Mouse (Mus musculus): ENCODE results near the gene Rbpms2. TPM values are rescaled to one million over a fixed set of nuclear protein-coding genes. Genes with fewer than 3 reads are reported as not detected.
"Not testable (repeated sequence)": the region's sequence is repeated elsewhere in the genome, so short reads cannot be mapped to it uniquely, and the experiment has no call there.

Gene Rbpms2
- polyA plus RNA-seq, 1 experiment, result 48.5 TPM

DNA sequence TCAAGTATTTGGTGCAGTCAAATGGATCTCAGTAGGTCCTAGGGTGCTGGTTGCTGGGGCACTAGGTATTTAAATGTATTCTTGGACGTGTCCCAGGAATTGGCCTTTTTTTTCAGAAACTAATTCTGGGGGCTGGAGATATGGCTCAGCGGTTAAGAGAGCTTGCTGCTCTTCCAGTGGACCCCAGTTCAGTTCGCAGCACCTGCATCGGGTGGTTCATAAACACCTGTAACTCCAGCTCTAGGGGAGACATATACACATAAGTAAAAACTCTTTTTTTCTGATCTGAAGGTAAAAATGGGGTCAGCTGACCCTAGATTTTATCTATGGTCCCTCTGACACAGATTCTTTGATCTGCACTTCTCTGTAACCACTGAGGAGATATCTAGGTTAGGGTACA, 8.3 kb upstream of the Rbpms2 start:
- DNase-seq (ENCODE audit: low read depth), result no peak

DNA sequence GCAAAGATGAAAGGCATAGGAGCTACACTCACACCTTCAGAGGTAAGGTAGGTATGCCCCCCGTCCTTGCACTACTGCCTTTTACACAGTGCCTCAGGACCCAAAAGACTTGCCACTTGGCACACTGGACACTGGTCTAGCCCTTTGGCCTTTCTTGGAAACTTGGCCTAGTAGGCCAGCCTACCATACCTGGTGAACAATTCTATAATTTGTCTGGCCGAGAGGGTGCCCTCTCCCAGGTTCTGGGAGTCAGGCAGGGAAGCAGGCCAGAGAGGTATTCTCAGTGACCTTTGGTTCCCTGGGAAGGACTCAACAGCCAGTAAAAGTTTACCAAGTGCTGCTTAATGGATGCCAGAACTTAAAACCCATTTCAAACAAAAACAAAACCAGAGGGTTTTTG, 7.8 kb upstream of the Rbpms2 start:
- no peak for DNase-seq (ENCODE audit: low read depth)

GRCm38 (mm10) chr9:65622826-65623225, 6.6 kb upstream of the Rbpms2 start:
- no peak for DNase-seq (ENCODE audit: low read depth)

GRCm38 (mm10) chr9:65624266-65624665, 5.2 kb upstream of the Rbpms2 start:
- DNase-seq (ENCODE audit: low read depth), result no peak

DNA sequence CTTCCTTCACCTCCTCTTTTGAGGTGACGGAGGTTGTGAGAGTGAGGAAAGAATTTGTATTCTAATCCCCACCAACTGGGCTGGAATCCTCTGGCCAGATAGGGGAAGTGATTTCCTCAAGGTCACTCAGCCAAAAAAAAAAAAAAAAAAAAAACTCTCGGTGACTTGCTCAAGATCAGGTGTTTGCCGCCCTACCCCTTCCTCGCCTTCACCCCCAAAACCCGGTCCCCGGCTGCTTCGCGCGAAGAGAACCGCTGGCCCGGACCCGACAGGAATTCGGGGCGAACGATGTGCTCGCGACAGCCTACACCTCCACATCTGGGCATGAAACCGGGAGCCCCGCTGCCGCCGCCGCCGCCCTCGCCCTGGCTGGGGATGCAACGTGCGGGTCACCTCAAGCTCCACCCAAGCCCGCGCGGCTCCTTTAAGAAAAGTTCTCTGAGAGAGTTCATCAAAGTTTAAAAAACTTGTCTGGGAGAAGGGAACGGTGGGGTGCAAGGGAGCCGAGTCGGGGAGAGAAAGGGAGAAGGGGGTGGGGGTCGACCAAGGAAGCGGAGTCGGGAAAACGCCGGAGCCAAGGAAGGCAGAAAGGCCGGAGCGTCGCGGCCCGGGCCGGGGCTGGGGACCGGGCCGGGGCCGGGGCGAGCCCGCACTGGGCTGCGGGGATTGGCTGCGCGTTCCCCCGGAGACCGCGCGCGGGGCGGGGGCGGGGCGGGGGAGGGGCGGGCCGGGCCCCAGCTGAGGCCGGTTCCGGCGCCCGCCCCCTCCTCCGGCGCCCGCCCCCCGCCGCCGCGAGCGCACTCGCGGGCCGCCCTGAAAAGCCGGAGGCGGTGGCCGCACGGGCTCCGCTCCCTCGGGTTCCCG, 551 bp downstream of the Rbpms2 start:
- DNase-seq (ENCODE audit: low read depth), result no peak

DNA sequence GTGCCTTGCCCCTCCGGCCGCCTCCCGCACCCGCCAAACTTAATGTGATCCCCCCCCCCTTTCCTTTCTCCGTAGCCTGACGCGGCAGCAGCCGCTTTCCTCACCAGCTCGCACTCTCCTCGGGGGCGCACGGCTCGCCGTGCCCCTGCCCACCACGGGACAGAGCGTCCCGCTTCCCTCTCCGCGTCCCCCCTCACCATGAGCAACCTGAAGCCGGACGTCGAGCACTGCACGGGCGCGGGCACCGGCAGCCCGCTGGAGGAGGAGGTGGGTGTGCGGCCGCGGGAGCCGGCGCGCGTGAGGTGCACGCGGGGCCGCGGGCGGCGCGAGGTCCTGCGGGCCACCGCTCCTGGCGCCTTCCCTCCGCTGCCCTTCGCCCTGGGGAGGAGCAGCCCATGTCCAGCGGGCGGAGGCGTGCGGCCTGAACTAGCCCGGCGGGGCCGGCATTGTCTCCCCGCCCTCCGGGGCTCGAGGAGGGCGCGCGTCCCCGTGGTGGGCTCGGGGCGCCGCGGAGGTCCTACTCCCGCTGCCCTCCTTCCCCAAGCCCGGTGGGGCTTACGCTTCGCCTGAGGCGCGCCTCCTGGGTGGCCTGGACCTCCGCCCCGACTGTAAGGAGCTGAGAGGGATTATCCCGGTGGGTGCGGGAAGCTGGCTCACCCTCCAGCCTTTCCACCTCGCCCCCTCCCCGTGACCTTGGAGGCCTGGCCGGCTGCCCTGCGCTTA, 1.3 kb downstream of the Rbpms2 start:
- no peak for DNase-seq (ENCODE audit: low read depth)

DNA sequence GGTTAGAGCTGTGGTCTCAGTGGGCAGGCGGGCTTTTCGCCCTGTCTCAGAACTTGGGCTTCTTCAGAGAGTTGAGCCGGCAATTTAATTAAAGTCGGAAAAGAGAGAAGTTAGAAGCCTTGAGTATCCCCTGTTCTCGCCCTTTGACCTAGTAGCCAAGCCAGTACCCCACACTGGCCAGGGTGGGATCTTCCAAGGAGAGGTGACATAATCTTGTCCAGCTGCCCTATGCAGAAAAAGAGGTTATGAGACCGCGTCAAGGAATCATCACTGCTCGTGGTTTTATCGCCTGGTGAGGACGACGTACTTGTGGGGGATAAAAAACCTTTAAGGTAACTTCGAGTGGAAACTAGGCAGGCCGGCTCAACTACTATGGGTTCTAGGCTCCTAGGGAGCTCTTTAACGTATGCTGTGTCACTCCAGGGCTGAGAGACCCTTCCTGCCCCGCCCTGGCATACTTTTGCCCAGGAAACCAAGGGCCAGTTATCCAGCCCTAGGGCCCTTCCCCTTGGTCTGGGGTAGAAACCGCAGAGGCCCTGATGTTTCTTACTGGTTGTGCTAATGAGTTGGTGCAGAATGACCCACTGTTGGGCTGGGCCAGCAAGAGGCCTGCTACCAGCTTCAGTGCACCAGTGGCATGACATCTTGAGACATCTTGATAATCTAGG, 2.0 kb downstream of the Rbpms2 start:
- DNase-seq (ENCODE audit: low read depth), result no peak

- no peak for DNase-seq (ENCODE audit: low read depth)
Observed at GRCm38 (mm10) chr9:65635766-65636165, 6.3 kb downstream of the Rbpms2 start.

GRCm38 (mm10) chr9:65636926-65637325, 7.5 kb downstream of the Rbpms2 start:
- DNase-seq (ENCODE audit: low read depth), result no peak

- no peak for DNase-seq (ENCODE audit: low read depth)
Observed at GRCm38 (mm10) chr9:65639065-65639464, 9.6 kb downstream of the Rbpms2 start.

- no peak for DNase-seq (ENCODE audit: low read depth)
Observed at GRCm38 (mm10) chr9:65640838-65641410, 11.5 kb downstream of the Rbpms2 start.

DNA sequence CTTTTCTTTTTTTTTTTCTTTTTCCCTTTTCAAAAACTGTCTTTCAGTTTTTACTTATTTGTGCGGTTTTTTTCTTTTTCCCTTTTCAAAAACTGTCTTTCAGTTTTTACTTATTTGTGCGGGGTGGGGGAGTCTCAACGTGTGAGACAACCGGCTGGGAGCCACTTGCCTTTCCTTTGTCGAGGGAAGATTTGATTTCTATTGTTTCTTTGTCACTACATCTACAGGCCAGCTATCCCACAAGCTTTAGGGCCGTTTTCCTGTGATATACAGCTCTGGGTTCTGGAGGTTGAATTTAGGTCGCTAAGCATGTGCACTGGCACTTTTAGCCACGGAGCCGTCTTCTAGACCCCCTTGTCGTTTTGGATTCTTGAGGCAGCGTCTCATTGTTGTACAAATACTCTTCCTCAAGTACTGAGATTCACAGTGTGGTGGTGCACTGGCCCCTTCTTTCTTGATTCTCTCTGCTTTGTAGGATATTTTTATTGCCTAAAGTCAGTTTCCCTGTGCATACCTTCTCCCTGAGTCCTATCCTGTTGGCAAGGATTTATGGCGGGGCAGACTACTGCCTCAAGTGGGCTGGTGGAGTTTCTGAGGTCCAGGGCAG, 12.1 kb downstream of the Rbpms2 start:
- DNase-seq (ENCODE audit: low read depth), result no peak

DNA sequence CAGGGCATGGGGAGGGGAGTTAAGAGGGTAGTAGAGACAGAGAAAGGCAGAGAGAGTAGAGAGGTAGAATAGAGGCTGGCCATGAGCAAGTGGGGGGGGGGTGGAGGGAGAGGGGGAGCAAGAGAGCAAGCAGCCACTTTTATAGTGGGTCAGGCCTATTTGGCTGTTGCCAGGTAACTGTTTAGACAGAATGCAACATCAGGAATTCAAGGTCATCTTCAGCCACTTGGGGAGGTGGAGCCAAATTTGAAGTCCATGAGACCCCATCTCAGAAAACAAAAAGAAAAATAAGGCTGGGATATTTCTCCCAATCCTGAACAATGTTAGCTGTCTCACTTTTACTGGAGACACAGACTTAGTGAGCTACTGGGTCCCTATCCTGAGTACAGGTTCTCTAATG, 13.1 kb downstream of the Rbpms2 start:
- DNase-seq (ENCODE audit: low read depth), result no peak

- no peak for DNase-seq (ENCODE audit: low read depth)
Observed at GRCm38 (mm10) chr9:65644960-65645359, 15.5 kb downstream of the Rbpms2 start.

DNA sequence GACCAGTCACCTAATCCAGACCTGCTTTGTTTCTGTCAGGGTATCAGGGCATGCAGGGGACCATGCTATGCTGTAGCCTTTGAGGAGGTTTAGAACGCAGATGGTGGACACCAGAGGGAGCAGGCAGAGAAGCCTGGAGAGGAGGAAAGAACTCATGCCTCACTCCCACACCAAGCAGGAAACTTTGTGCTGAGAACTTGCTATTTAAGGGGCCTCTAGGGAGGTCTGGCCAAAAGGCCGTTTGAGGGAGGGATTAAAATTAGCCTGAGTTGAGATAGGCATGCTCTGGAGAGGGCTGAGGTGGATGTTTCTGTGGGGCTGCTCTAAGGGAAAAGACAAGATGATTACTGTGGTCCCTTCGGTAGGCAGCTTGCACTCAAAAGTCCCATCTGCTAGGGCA, 16.5 kb downstream of the Rbpms2 start:
- DNase-seq (ENCODE audit: low read depth), result no peak

DNA sequence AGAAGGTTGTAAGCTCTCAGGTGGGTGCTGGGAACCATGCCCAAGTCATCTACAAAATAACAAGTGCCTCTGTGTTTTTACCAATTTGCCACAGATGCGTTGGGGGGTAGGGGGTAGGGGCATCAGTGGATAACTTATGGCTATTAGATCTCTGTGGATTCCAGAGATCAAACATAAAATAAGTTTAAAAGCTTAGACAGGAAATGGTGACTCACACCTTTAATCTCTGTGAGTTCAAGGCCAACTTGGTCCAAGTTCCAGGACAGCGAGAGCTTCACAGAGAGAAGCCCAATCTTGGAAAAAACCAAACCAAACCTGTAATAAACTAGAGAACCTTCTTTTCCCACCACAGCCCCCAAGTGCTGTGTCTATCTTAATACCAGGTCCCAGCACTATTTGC, 17.3 kb downstream of the Rbpms2 start:
- no peak for DNase-seq (ENCODE audit: low read depth)

DNA sequence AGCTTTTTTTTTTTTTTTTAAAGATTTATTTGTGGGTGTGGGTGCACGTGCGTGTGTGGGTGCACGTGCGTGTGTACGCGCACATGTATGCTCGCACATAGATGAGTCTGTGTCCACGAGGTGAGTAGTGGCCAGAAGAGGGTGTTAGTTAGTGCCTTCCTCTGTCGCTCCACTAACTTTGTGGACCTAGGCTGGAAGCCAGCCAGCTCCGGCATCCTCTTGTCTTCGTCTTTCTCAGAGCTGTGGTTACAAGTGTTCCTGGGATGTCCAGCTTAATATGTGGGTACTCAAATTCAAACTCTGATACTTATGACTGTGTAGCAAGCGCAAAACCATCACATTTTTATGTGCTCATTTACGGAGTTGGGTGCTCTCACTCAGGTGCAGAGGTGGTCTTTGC, 19.3 kb downstream of the Rbpms2 start:
- DNase-seq (ENCODE audit: low read depth), result no peak

DNA sequence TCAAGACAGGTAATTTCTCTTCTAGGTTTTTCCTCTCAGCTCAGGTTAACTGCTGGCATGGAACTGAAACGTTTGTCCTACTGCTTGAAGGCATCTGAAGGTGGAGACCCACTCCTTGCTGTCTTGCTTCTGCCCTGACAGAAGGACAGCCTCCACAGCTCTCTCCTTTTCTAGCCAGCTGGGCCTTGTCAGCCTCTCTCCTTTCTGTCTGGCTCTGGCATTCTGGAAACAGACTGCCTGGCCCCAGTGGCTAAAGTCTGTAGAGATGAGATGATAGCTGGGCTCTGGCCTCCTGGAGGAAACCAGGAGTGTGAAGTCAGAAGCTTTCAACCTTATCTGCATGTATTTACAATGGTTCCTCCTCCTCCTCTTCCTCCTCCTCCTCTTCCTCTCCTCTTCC, 20.5 kb downstream of the Rbpms2 start:
- no peak for DNase-seq (ENCODE audit: low read depth)

- DNase-seq (ENCODE audit: low read depth), result not testable (repeated sequence)
Observed at GRCm38 (mm10) chr9:65651957-65652356, 22.5 kb downstream of the Rbpms2 start.

DNA sequence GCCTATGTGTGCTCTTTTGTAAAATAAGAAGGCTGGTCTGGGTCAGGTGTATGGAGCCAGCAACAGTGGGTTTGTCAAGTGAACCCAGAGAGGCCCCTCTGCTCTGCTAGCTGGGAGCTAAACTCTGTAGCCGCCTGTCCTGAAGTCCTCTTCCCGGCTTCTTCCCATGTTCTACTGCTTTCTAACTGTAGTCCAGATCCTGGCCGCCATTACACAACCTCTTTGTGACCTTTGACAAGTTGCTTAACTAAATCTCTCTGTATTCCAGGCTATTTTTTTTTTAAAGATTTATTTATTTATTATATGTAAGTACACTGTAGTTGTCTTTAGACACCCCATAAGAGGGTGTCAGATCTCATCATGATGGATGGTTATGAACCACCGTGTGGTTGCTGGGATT, 24.3 kb downstream of the Rbpms2 start:
- DNase-seq (ENCODE audit: low read depth), result no peak

GRCm38 (mm10) chr9:65654700-65655237, 25.3 kb downstream of the Rbpms2 start:
- DNase-seq (ENCODE audit: low read depth), result no peak

GRCm38 (mm10) chr9:65655540-65655939, 26.1 kb downstream of the Rbpms2 start:
- no peak for DNase-seq (ENCODE audit: low read depth)

All from gonadal fat pad, adult 2 months (tissue).